Mouse (Mus musculus) lung, adult 18-20 months (tissue): ENCODE measurements around the gene Sbno2.

Source experiments
- DNase-seq, 2 experiments: peaks; one replicate each; pipeline ENCODE4 v3.0.0; 2022; ENCODE audit warnings: mixed read lengths in 2 of 2

The Sbno2 gene

DNA sequence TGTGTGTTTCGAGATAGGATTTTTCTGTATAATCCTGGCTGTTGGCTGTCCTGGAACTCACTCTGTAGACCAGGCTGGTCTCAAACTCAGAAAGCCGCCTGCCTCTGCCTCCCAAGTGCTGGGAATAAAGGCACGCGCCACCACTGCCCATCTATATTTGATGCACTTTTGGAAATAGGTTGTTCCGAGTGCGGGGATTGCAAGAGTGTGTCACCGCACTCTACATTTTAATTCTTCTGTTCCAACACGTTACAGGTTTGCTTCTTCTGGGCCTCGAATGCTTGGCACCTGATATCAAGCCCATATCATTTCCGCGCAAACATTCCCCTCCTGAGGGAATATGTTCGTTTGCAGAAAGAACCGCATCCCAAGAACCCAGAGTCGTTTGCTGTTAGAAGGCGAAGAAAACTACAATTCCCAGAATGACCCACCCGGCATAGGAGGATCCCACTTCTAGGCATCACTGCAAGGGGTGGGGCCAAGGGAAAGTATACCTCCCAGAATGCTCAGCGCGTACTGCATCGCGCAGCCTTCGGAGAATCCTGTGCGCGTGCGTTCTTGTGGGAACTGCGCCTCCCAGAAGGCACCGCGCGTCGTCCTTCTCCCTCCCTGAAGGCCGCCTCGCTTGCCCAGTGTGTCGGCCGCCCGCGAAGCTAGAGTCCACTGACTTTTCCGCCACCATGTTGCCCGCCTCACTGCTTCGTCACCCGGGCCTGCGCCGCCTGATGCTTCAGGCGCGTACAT is 36.6 kb upstream of the Sbno2 start:
- peak; percentile 97 to 98 for DNase-seq

- peak; percentile 98 to 99 for DNase-seq
Observed at GRCm38 (mm10) chr10:80141243-80141642, 35.9 kb upstream of the Sbno2 start.

- no peak for DNase-seq
Observed at GRCm38 (mm10) chr10:80140666-80141035, 35.3 kb upstream of the Sbno2 start, which contains the start of gene Cbarp. Gene Cbarp (minus strand): TSS chr10:80140835.

- DNase-seq = no peak
Observed at GRCm38 (mm10) chr10:80139975-80140665, 34.7 kb upstream of the Sbno2 start.

DNA sequence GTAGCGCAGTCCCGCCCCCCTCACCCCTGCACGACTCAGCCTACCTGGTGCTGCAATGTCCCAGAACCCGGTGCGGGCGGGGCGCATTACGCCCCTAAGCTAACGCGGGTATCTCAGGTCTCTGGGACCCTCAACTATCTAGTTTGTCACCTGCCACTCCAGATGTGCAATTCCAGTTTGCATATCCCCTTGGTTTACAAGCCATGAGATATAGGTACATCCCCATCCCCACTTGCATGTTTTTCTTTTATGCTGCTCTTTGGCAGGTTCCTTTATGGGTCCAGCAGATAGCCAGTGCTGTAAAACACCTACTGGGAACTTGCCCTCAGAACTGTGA is 34.0 kb upstream of the Sbno2 start:
- DNase-seq = no peak

GRCm38 (mm10) chr10:80138553-80139438 is 33.4 kb upstream of the Sbno2 start, which contains the start of gene Atp5d:
Gene Atp5d (plus strand): TSS chr10:80138632.
- peak; percentile 66 to 76 for DNase-seq

- DNase-seq = peak in 1 of 2 experiments; percentile 40
Observed at GRCm38 (mm10) chr10:80137626-80138552, 32.5 kb upstream of the Sbno2 start.

DNA sequence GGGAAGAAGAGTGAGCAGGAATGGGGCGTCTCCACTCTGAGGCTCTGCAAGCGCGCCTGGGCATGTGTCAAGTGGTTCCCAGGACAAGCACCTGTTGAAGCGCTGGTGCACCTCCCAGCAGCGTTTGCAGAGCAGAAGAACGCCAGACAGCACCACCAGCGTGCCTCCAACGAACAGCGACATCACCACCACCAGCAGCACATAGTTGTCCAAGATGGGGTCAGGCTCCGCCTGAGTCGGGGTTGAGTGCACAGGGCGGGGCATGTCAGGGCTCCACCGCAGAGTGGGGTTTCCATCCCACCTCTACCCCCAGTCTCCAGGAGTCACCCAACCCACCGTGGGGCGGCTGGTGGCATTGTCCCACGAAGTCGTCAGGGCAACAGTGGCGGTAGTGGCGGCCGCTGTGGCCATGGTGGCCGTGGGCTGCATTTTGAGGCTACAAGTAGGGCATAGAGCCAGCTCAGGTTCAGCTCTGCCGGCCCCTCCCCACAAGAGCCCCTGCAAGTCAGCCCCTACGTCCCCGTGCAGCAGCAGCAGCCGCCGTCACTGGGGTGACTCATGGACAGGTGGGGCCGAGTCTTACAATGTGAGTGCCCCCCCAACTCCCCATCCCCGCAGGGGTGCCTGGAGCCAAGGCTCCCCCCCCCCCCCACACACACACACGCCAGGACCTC is 31.7 kb upstream of the Sbno2 start:
- peak; percentile 66 to 75 for DNase-seq

DNA sequence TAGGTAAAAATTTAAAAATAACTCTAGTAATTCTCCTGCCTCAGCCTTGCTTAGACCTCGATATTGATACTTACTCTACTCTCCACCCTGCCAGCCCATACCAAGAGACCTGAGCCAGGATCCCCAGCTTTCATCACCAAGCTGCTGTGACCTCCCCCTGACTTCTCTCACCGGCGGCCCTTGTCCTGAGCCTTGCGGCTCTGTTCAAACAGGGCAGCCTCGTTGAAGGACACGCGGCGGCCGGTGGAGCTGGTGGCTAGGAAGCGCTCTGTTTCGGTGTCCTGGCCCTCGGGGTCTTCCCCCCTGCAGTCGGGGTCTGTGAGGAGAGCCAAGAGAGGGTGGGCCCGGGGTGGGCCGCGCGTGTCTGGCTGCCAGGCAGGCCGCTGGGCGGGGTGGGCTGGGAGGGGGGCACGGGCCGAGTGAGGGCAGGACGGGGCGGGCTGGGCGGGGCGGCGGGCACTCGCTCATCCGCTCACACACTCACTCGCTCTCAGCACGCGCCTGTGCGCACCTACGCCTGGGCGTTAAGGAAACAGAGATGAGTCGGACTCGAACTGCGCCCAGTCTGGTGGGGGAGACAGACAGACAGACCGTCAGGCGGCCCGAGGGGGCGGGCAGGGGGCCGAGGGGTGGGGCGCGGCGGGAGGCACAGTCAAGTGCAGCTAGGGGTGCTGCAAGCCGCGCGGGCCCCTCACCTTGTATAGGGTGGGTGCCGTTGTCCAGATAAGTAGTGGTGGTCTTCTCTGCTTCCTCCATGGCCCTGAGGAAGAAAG is 31.0 kb upstream of the Sbno2 start:
- no peak for DNase-seq

GRCm38 (mm10) chr10:80135641-80136040 is 30.3 kb upstream of the Sbno2 start:
- DNase-seq = no peak

DNA sequence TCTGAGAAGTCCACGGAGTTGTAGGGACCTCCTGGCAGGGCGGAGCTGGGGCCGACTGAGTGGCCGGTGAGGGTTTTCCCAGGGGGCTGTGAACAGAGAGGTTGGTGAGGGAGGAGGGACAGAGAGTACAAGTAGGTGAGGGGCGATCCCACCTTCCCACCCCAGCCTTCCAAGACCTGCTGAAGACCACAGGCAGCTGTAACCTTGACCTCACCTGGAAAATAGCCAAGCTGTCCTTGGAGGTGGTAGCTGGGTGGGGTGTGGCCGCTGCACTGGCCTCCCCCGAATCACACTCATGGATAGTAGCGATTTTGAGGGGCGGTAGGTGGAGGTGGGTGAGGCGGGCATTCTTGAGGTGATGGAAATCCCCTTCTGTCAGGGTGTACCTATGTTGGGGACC is 29.8 kb upstream of the Sbno2 start:
- DNase-seq = no peak

DNA sequence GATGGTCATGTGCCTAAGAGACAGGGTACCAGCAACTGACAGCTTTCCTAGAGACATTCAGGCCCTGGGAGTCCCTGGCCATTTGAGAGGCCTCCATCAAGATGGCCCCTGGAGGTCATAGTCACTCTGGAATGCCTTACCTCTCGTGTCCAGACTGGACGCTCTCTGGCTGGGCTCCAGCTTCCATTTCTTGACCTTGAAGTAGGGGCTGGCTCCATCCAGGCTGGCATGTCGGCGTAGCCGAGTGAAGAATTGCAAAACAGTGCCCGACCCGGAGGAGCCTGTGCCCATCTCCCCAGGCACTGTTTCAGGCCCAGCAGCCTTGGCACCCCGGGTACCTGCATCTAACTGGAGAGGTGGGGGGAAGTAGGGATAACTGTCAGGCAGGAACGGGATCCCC is 29.1 kb upstream of the Sbno2 start:
- DNase-seq = peak in 1 of 2 experiments; percentile 52

DNA sequence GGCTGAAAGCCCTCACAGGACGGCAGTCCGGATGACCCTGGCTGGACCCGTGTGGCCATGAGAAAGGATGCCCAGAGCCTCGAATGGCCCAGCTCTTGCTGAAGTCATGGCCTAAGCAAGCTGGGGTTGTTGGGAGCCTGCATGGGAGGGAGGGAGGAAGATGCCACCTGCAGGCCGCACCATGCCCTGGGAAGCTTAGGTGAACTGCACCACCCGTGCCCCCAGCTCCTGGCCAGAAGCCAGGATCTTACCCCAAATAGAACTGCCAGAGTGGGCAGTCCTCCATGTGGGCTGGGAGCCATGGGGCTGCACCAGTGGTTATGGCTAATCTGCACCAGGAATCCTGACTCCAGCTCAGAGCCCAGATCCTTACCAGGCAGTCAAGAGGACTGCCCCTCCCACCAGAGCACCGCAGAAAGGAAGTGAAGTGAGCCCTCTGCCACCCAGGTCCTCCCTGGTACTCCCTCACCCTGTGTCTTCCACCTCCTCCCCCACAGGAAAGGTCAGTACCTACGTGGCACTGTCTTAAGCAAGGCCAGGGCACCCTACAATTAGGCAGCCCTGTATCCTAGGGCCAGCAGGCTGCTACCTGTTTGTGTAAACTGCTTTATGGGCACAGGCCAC is 28.0 kb upstream of the Sbno2 start:
- no peak for DNase-seq

DNA sequence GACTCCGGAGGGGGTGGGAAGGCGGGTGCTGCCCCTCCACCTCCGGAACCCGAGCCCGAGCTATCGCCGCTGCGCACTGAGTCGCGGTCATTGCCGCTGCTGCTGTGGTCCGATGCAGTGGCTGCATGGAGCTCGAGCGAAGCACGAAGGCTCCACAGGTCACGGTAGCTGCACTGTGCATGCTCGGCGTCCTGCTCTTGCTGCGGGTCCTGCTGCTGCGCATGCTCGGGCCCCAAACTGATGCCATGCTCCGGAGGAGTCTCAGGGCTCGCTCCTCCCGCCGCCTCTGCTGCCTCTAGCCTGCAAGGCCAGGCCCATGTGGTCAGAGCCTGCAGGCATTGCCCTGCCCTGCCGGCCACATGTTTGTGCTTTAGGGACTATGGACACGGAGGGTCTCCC is 26.6 kb upstream of the Sbno2 start:
- DNase-seq = no peak

- no peak for DNase-seq
Observed at GRCm38 (mm10) chr10:80131316-80131951, 26.1 kb upstream of the Sbno2 start.

DNA sequence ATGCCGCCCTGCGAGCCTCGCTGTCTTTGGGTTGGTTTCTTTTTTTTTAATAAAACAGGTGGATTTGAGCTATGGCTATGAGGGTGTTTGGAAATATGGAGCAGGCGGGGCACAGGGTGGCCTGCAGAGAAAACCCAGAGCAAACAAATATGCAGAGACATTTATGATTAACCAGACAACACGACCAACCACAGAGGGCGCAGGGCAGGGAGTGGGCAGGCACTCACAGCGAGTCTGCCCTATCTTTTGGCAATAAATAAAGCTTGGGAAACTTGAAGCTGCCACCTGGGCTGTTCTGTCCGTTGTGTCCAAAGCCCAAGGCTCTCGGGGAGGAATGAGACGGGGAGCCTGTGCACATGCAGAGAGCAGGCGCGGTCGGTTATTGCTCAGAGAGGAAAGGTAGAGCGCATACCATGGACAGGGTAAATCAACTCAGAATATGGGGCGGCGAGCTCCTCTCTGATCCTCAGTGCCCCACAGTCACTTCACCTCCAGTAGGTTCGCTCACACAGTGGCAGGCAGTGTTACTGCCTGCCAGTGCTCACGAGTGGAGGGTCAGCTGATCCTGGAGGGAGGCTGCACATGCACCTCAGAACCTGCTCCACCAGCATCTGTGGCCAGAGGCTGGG is 25.1 kb upstream of the Sbno2 start:
- no peak for DNase-seq

DNA sequence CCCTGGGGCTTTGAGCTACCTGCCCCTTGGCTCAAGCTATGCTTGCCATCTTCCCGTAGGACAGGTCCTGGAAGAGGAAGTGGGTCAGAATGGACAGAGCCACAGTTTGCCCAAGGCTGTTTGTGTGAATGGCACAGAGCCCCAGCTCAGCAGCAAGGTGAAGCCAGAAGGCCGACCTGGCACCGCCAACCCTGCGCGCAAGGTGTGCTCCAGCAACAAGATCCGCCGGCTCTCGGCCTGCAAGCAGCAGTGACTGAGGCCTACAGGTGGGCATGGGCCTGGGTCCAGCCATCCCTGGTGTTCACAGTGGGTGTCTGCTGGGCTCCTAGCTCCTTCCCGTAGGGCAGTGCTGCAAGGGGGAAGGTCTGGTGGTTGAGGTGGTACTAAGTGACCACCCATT is 24.5 kb upstream of the Sbno2 start:
- DNase-seq = no peak

DNA sequence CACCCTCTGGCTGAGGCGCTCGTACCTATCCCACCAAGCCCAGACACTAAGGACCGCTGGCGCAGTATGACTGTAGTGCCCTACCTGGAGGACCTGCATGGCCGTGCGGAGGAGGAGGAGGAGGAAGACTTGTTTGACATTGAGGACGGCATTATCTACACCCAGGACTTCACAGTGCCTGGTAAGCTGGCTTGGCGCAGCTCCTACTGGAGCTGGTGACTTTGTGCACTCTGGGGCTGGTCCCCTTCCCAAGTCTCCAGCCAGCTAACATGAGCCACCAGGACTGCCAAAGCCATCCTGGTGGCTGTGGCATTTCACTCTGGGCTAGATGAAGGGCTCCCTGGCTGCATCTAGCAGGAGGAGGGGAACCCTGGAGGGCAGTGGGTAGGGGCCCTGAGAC is 22.5 kb upstream of the Sbno2 start:
- DNase-seq = no peak

GRCm38 (mm10) chr10:80123932-80124562 is 18.7 kb upstream of the Sbno2 start:
- no peak for DNase-seq
